Mouse (Mus musculus): ENCODE measurements around the gene Ralb.

Gene Ralb

GRCm38 (mm10) chr1:119494024-119494711, 10.4 kb downstream of the Ralb start:
- DNase-seq (ENCODE audit: low read depth, low spot score) = peak; percentile 72

GRCm38 (mm10) chr1:119492505-119492904, 12.1 kb downstream of the Ralb start:
- DNase-seq (ENCODE audit: low read depth, low spot score) = no peak

GRCm38 (mm10) chr1:119492097-119492496, 12.5 kb downstream of the Ralb start:
- DNase-seq (ENCODE audit: low read depth, low spot score) = no peak

- DNase-seq (ENCODE audit: low read depth, low spot score) = no peak
Observed at GRCm38 (mm10) chr1:119490765-119491164, 13.8 kb downstream of the Ralb start.

GRCm38 (mm10) chr1:119487917-119488590, 16.5 kb downstream of the Ralb start:
- no peak for DNase-seq (ENCODE audit: low read depth, low spot score)

GRCm38 (mm10) chr1:119485825-119486224, 18.8 kb downstream of the Ralb start:
- no peak for DNase-seq (ENCODE audit: low read depth, low spot score)

GRCm38 (mm10) chr1:119484457-119484856, 20.1 kb downstream of the Ralb start:
- DNase-seq (ENCODE audit: low read depth, low spot score) = peak; percentile 76

GRCm38 (mm10) chr1:119482891-119483290, 21.7 kb downstream of the Ralb start:
- peak; percentile 64 for DNase-seq (ENCODE audit: low read depth, low spot score)

- DNase-seq (ENCODE audit: low read depth, low spot score) = peak; percentile 77
Observed at GRCm38 (mm10) chr1:119481205-119481932, 23.2 kb downstream of the Ralb start.

- no peak for DNase-seq (ENCODE audit: low read depth, low spot score)
Observed at GRCm38 (mm10) chr1:119480678-119481077, 23.9 kb downstream of the Ralb start.

- DNase-seq (ENCODE audit: low read depth, low spot score) = no peak
Observed at GRCm38 (mm10) chr1:119479641-119480040, 25.0 kb downstream of the Ralb start.

GRCm38 (mm10) chr1:119476905-119477353, 27.7 kb downstream of the Ralb start:
- DNase-seq (ENCODE audit: low read depth, low spot score) = no peak

GRCm38 (mm10) chr1:119474671-119475070, 29.9 kb downstream of the Ralb start:
- DNase-seq (ENCODE audit: low read depth, low spot score) = no peak

GRCm38 (mm10) chr1:119472648-119473047, 31.9 kb downstream of the Ralb start:
- DNase-seq (ENCODE audit: low read depth, low spot score) = no peak

- no peak for DNase-seq (ENCODE audit: low read depth, low spot score)
Observed at GRCm38 (mm10) chr1:119471793-119472396, 32.7 kb downstream of the Ralb start.

- peak; percentile 82 for DNase-seq (ENCODE audit: low read depth, low spot score)
Observed at GRCm38 (mm10) chr1:119463386-119463785, 41.2 kb downstream of the Ralb start.

GRCm38 (mm10) chr1:119460062-119460461, 44.5 kb downstream of the Ralb start:
- no peak for DNase-seq (ENCODE audit: low read depth, low spot score)

- peak; percentile 83 for DNase-seq (ENCODE audit: low read depth, low spot score)
Observed at GRCm38 (mm10) chr1:119457993-119458605, 46.5 kb downstream of the Ralb start.

GRCm38 (mm10) chr1:119457528-119457855, 47.1 kb downstream of the Ralb start:
- no peak for DNase-seq (ENCODE audit: low read depth, low spot score)

GRCm38 (mm10) chr1:119456671-119457527, 47.7 kb downstream of the Ralb start:
- no peak for DNase-seq (ENCODE audit: low read depth, low spot score)

GRCm38 (mm10) chr1:119453731-119454130, 50.9 kb downstream of the Ralb start:
- peak; percentile 86 for DNase-seq (ENCODE audit: low read depth, low spot score)

All from ZHBTc4 (cell line).